Mouse (Mus musculus): ENCODE results near the gene Sbf1.

Gene Sbf1

GRCm38 (mm10) chr15:89321264-89321663 lies 6.2 kb upstream of the Sbf1 start:
- DNase-seq (ENCODE audit: low read depth, low spot score) = no peak

GRCm38 (mm10) chr15:89316146-89316545 lies 1.0 kb upstream of the Sbf1 start:
- DNase-seq (ENCODE audit: low read depth, low spot score) = no peak

- DNase-seq (ENCODE audit: low read depth, low spot score) = peak; percentile 6
Observed at GRCm38 (mm10) chr15:89314511-89315189, 461 bp downstream of the Sbf1 start.

- no peak for DNase-seq (ENCODE audit: low read depth, low spot score)
Observed at GRCm38 (mm10) chr15:89314107-89314506, 1.0 kb downstream of the Sbf1 start.

- no peak for DNase-seq (ENCODE audit: low read depth, low spot score)
Observed at GRCm38 (mm10) chr15:89313359-89313758, 1.8 kb downstream of the Sbf1 start.

GRCm38 (mm10) chr15:89309962-89310498 lies 5.1 kb downstream of the Sbf1 start:
- no peak for DNase-seq (ENCODE audit: low read depth, low spot score)

GRCm38 (mm10) chr15:89308406-89309139 lies 6.5 kb downstream of the Sbf1 start:
- DNase-seq (ENCODE audit: low read depth, low spot score) = no peak

GRCm38 (mm10) chr15:89307461-89307860 lies 7.7 kb downstream of the Sbf1 start:
- no peak for DNase-seq (ENCODE audit: low read depth, low spot score)

- DNase-seq (ENCODE audit: low read depth, low spot score) = no peak
Observed at GRCm38 (mm10) chr15:89305966-89306365, 9.1 kb downstream of the Sbf1 start.

- DNase-seq (ENCODE audit: low read depth, low spot score) = no peak
Observed at GRCm38 (mm10) chr15:89300600-89300999, 14.5 kb downstream of the Sbf1 start.

- no peak for DNase-seq (ENCODE audit: low read depth, low spot score)
Observed at GRCm38 (mm10) chr15:89300180-89300579, 14.9 kb downstream of the Sbf1 start.

- no peak for DNase-seq (ENCODE audit: low read depth, low spot score)
Observed at GRCm38 (mm10) chr15:89297695-89298094, 17.4 kb downstream of the Sbf1 start.

- no peak for DNase-seq (ENCODE audit: low read depth, low spot score)
Observed at GRCm38 (mm10) chr15:89296465-89296864, 18.6 kb downstream of the Sbf1 start.

GRCm38 (mm10) chr15:89295580-89296165 lies 19.4 kb downstream of the Sbf1 start:
- no peak for DNase-seq (ENCODE audit: low read depth, low spot score)

GRCm38 (mm10) chr15:89293778-89294177 lies 21.3 kb downstream of the Sbf1 start:
- DNase-seq (ENCODE audit: low read depth, low spot score) = no peak

GRCm38 (mm10) chr15:89292795-89293194 lies 22.3 kb downstream of the Sbf1 start:
- DNase-seq (ENCODE audit: low read depth, low spot score) = no peak

- DNase-seq (ENCODE audit: low read depth, low spot score) = no peak
Observed at GRCm38 (mm10) chr15:89291521-89291920, 23.6 kb downstream of the Sbf1 start.

GRCm38 (mm10) chr15:89289455-89289854 lies 25.7 kb downstream of the Sbf1 start:
- DNase-seq (ENCODE audit: low read depth, low spot score) = no peak

GRCm38 (mm10) chr15:89288227-89288767 lies 26.8 kb downstream of the Sbf1 start:
- DNase-seq (ENCODE audit: low read depth, low spot score) = no peak

- no peak for DNase-seq (ENCODE audit: low read depth, low spot score)
Observed at GRCm38 (mm10) chr15:89286582-89286981, 28.5 kb downstream of the Sbf1 start.

GRCm38 (mm10) chr15:89286114-89286513 lies 29.0 kb downstream of the Sbf1 start:
- DNase-seq (ENCODE audit: low read depth, low spot score) = no peak

- DNase-seq (ENCODE audit: low read depth, low spot score) = no peak
Observed at GRCm38 (mm10) chr15:89285478-89285877, 29.6 kb downstream of the Sbf1 start.
